8 mouse cellular contexts compared by ENCODE assay signal in genomic region chr12:69892371-69893251, GRCm38 (mm10). TPM values are rescaled to one million over a fixed set of nuclear protein-coding genes. Genes with fewer than 3 reads are reported as not detected.
DNase-seq lines count a peak whose midpoint lies in the region; ATAC-seq and TF ChIP-seq lines count a peak whose summit lies in the region.

TSS of gene Atl1 (plus strand) at chr12:69892614.
TSS of gene Map4k5 (minus strand) at chr12:69893200.

- peak within 1 kb of the TSS; percentile 91 for H3K27ac ChIP-seq in hindbrain, embryonic 11.5 days (ENCODE audit: low read depth, low read length)
- peak within 1 kb of the TSS; percentile 94 for H3K27ac ChIP-seq in lung, postnatal 0 days (ENCODE audit: low read length)

- no peaks in the 10 kb centered on the region for H3K9me3 ChIP-seq in hindbrain, embryonic 11.5 days (ENCODE audit: control insufficient read depth, low read length)
- no peaks in the 10 kb centered on the region for H3K9me3 ChIP-seq in lung, postnatal 0 days (ENCODE audit: low read length)

- under 1% methylated on average over 88 of the region's 118 CpGs for WGBS in hindbrain, embryonic 11.5 days
- WGBS in lung, postnatal 0 days: 2% methylated on average over 51 of the region's 118 CpGs

- DNase-seq in NIH3T3 (ENCODE audit: low read depth): peak; percentile 96
- DNase-seq in cerebellum, adult 9-11 months: peak; percentile 91
- peak; percentile 53 to 89 for DNase-seq in frontal cortex, adult 2 months (ENCODE audit: extremely low spot score in 1 of 2, low spot score in 1 of 2)
- DNase-seq in hindbrain, embryonic 11.5 days (ENCODE audit: low spot score): peak; percentile 94
- DNase-seq in layer of hippocampus, postnatal 10 days (ENCODE audit: low spot score in 2 of 2): peak; percentile 86 to 93
- peak; percentile 95 for DNase-seq in lung, postnatal 0 days (ENCODE audit: low spot score)
- DNase-seq in ovary, postnatal 10 days (ENCODE audit: low spot score): peak; percentile 65
- DNase-seq in thymus, postnatal 0 days (ENCODE audit: low spot score): peak; percentile 87

- H3K36me3 ChIP-seq in hindbrain, embryonic 11.5 days (ENCODE audit: control insufficient read depth, insufficient read depth, low read length): no peaks in the 10 kb centered on the region
- H3K36me3 ChIP-seq in lung, postnatal 0 days (ENCODE audit: insufficient read depth, low read length): no peaks in the 10 kb centered on the region

- H3K4me3 ChIP-seq in hindbrain, embryonic 11.5 days (ENCODE audit: low read depth, low read length): peak within 1 kb of the TSS; percentile 87
- H3K4me3 ChIP-seq in lung, postnatal 0 days (ENCODE audit: low read depth, low read length): peak within 1 kb of the TSS; percentile 94

- H3K9ac ChIP-seq in hindbrain, embryonic 11.5 days (ENCODE audit: low read depth, low read length): peak within 1 kb of the TSS; percentile 96
- H3K9ac ChIP-seq in lung, postnatal 0 days (replicated peaks; ENCODE audit: low read depth): peak within 1 kb of the TSS; percentile 93

- ATAC-seq in hindbrain, embryonic 11.5 days (ENCODE audit: low FRiP score): peak; percentile 96
- ATAC-seq in lung, postnatal 0 days: peak; percentile 96

- H3K4me1 ChIP-seq in hindbrain, embryonic 11.5 days (replicated peaks; ENCODE audit: control insufficient read depth, insufficient read depth, low read length): no peaks in the 10 kb centered on the region
- H3K4me1 ChIP-seq in lung, postnatal 0 days (ENCODE audit: insufficient read depth, low read depth, low read length): peaks cover 5% of the 10 kb centered on the region; the same call in 1 of the 2 replicates

- peak within 1 kb of the TSS; percentile 60 for H3K4me2 ChIP-seq in hindbrain, embryonic 11.5 days (replicated peaks; ENCODE audit: low read depth, low read length)
- H3K4me2 ChIP-seq in lung, postnatal 0 days (replicated peaks; ENCODE audit: low read depth, low read length): peak within 1 kb of the TSS; percentile 71

- peak; percentile 84 for TF ChIP-seq CTCF in lung, postnatal 0 days (IDR thresholded peaks at IDR 0.05)

- no peak for TF ChIP-seq EP300 in lung, postnatal 0 days (IDR thresholded peaks at IDR 0.05)

- H3K27me3 ChIP-seq in hindbrain, embryonic 11.5 days (ENCODE audit: control insufficient read depth, insufficient read depth, low read length): no peaks in the 10 kb centered on the region
- no peaks in the 10 kb centered on the region for H3K27me3 ChIP-seq in lung, postnatal 0 days (replicated peaks; ENCODE audit: insufficient read depth, low read length)

RNA-seq across cellular contexts. Expression of gene Atl1, which starts in this region (rescaled TPM):
- polyA plus RNA-seq in frontal cortex, adult 2 months (2012; rRNA removed): 90.2 and 117 TPM in 2 replicates
- polyA plus RNA-seq in hindbrain, embryonic 11.5 days (2014; fragmentation: Nextera tagmentation; extraction: Ambion mirVana): 54.7 and 59.5 TPM in 2 replicates
- total RNA-seq in layer of hippocampus, postnatal 10 days (2021): 100 to 1,000 TPM; 200 to 201 TPM
- 2.9 and 4.8 TPM in 2 replicates for polyA plus RNA-seq in lung, postnatal 0 days (2015; fragmentation: Nextera tagmentation; extraction: Ambion mirVana)
- 1.8 and 1.9 TPM in 2 replicates for polyA plus RNA-seq in thymus, postnatal 0 days (2015; fragmentation: Nextera tagmentation; extraction: Ambion mirVana)

RNA-seq across cellular contexts. Expression of gene Map4k5, which starts in this region (rescaled TPM):
- polyA plus RNA-seq in frontal cortex, adult 2 months (2012; rRNA removed): 26.0 and 28.8 TPM in 2 replicates
- polyA plus RNA-seq in hindbrain, embryonic 11.5 days (2014; fragmentation: Nextera tagmentation; extraction: Ambion mirVana): 37.9 and 38.4 TPM in 2 replicates
- 10 to 100 TPM; 46.1 to 47.5 TPM for total RNA-seq in layer of hippocampus, postnatal 10 days (2021)
- polyA plus RNA-seq in lung, postnatal 0 days (2015; fragmentation: Nextera tagmentation; extraction: Ambion mirVana): 20.6 and 22.9 TPM in 2 replicates
- polyA plus RNA-seq in thymus, postnatal 0 days (2015; fragmentation: Nextera tagmentation; extraction: Ambion mirVana): 11.9 and 15.3 TPM in 2 replicates

Comparison
In these comparisons a context has a peak if more than half of its experiments do, and no peak if none do; other contexts are left out.
1. Peak in every context shown above with its lines: DNase-seq, ATAC-seq, H3K4me3 ChIP-seq and H3K27ac ChIP-seq.